ENCODE assay signal across 12 mouse cellular contexts in the genomic region with DNA sequence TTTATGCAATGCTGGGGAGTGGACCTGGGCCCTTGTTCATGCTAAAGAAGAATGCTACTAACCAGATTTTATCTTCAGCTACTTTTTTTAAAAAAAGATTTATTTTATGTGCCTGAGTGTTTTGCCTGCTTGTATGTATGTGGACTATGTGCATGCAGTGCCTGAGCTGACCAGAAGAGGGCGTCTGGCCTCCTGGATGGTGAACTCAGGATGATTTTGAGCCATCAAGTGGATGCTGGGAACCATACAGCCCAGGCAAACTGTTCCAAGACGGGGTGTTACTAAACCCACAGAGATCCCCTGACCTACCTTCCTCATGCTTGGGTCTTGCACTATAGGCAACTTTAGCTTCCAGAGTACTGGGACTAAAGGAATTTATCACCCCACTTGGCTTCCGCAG. TPM values are rescaled to one million over a fixed set of nuclear protein-coding genes. Genes with fewer than 3 reads are reported as not detected.
DNase-seq lines count a peak whose midpoint lies in the region; ATAC-seq and TF ChIP-seq lines count a peak whose summit lies in the region.
"Had no signal": no experiment of that assay in that cellular context is flagged by ENCODE, and none has a peak within 500 bp of the region (broad histone marks: within the 10 kb centered on the region; RNA-seq: fewer than 3 reads in every experiment).

No protein-coding gene starts in this region.

- no peaks in the 10 kb centered on the region for H3K9me3 ChIP-seq in hindbrain, postnatal 0 days (ENCODE audit: low read length)
- no peaks in the 10 kb centered on the region for H3K9me3 ChIP-seq in hindbrain, embryonic 14.5 days (ENCODE audit: control insufficient read depth, low read length)
- no peaks in the 10 kb centered on the region for H3K9me3 ChIP-seq in liver, embryonic 13.5 days (replicated peaks)
- H3K9me3 ChIP-seq in forebrain, embryonic 16.5 days (ENCODE audit: control insufficient read depth, low read length): no peaks in the 10 kb centered on the region
- H3K9me3 ChIP-seq: lung, embryonic 15.5 days; neural tube, embryonic 12.5 days had no signal

- DNase-seq in hindbrain, postnatal 0 days (ENCODE audit: low spot score): no peak
- no peak for DNase-seq in hindbrain, embryonic 14.5 days (ENCODE audit: low spot score)
- DNase-seq in 416B (ENCODE audit: low read depth): peak; percentile 43
- peak; percentile 28 for DNase-seq in MEL-GATA-1-ER (ENCODE audit: extremely low read depth, low read depth)
- DNase-seq in liver, embryonic 13.5 days: peak; percentile 34
- no peak for DNase-seq in frontal cortex, postnatal 25 days (ENCODE audit: low spot score in 2 of 2)
- no peak for DNase-seq in adrenal gland, adult (ENCODE audit: inconsistent age in 2 of 2, low spot score in 1 of 2)
- DNase-seq: cerebellum, postnatal 36 days had no signal

- H3K27me3 ChIP-seq in hindbrain, postnatal 0 days (ENCODE audit: insufficient read depth, low read length): no peaks in the 10 kb centered on the region
- H3K27me3 ChIP-seq in hindbrain, embryonic 14.5 days (ENCODE audit: control insufficient read depth, insufficient read depth, low read length): no peaks in the 10 kb centered on the region
- H3K27me3 ChIP-seq in liver, embryonic 13.5 days: no peaks in the 10 kb centered on the region
- no peaks in the 10 kb centered on the region for H3K27me3 ChIP-seq in forebrain, embryonic 16.5 days (replicated peaks; ENCODE audit: control insufficient read depth, insufficient read depth, low read length)
- H3K27me3 ChIP-seq: lung, embryonic 15.5 days; neural tube, embryonic 12.5 days had no signal

- H3K9ac ChIP-seq in hindbrain, postnatal 0 days (replicated peaks; ENCODE audit: low read length): no peak overlapping the region
- no peak overlapping the region for H3K9ac ChIP-seq in hindbrain, embryonic 14.5 days
- no peak overlapping the region for H3K9ac ChIP-seq in liver, embryonic 13.5 days
- H3K9ac ChIP-seq in forebrain, embryonic 16.5 days (replicated peaks; ENCODE audit: low read depth, low read length): no peak overlapping the region
- H3K9ac ChIP-seq: lung, embryonic 15.5 days; neural tube, embryonic 12.5 days had no signal

- H3K36me3 ChIP-seq in hindbrain, postnatal 0 days (ENCODE audit: insufficient read depth, low read length): no peaks in the 10 kb centered on the region
- no peaks in the 10 kb centered on the region for H3K36me3 ChIP-seq in hindbrain, embryonic 14.5 days (replicated peaks; ENCODE audit: control insufficient read depth, insufficient read depth)
- H3K36me3 ChIP-seq in liver, embryonic 13.5 days: no peaks in the 10 kb centered on the region
- H3K36me3 ChIP-seq in forebrain, embryonic 16.5 days (ENCODE audit: control insufficient read depth, insufficient read depth): no peaks in the 10 kb centered on the region
- H3K36me3 ChIP-seq: lung, embryonic 15.5 days; neural tube, embryonic 12.5 days had no signal

- no peak overlapping the region for H3K27ac ChIP-seq in hindbrain, postnatal 0 days
- H3K27ac ChIP-seq in hindbrain, embryonic 14.5 days: no peak overlapping the region
- no peak overlapping the region for H3K27ac ChIP-seq in liver, embryonic 13.5 days
- H3K27ac ChIP-seq in forebrain, embryonic 16.5 days (ENCODE audit: low read length): no peak overlapping the region
- H3K27ac ChIP-seq: lung, embryonic 15.5 days; neural tube, embryonic 12.5 days had no signal

- no peaks in the 10 kb centered on the region for H3K4me1 ChIP-seq in hindbrain, postnatal 0 days (ENCODE audit: insufficient read depth, low read length)
- H3K4me1 ChIP-seq in hindbrain, embryonic 14.5 days (replicated peaks; ENCODE audit: control insufficient read depth, insufficient read depth, low read length): no peaks in the 10 kb centered on the region
- peaks cover 22% of the 10 kb centered on the region for H3K4me1 ChIP-seq in liver, embryonic 13.5 days (replicated peaks)
- 0 out of 2 replicates have a peak, but pooled peaks cover 2% of the 10 kb centered on the region for H3K4me1 ChIP-seq in forebrain, embryonic 16.5 days (replicated peaks; ENCODE audit: control insufficient read depth, insufficient read depth, low read length)
- H3K4me1 ChIP-seq: neural tube, embryonic 12.5 days had no signal

- WGBS in hindbrain, postnatal 0 days: 68% methylated on average over 3 of the region's 3 CpGs
- 64% methylated on average over 3 of the region's 3 CpGs for WGBS in hindbrain, embryonic 14.5 days
- WGBS in liver, embryonic 13.5 days (ENCODE audit: insufficient replicate concordance): 52% methylated on average over 3 of the region's 3 CpGs
- 58% methylated on average over 3 of the region's 3 CpGs for WGBS in forebrain, embryonic 16.5 days

- H3K4me3 ChIP-seq in hindbrain, postnatal 0 days (ENCODE audit: low read length): no peak overlapping the region
- H3K4me3 ChIP-seq in hindbrain, embryonic 14.5 days (replicated peaks; ENCODE audit: low read length): no peak overlapping the region
- H3K4me3 ChIP-seq in liver, embryonic 13.5 days (replicated peaks): no peak overlapping the region
- no peak overlapping the region for H3K4me3 ChIP-seq in forebrain, embryonic 16.5 days (replicated peaks; ENCODE audit: low read length)
- H3K4me3 ChIP-seq: lung, embryonic 15.5 days; neural tube, embryonic 12.5 days had no signal

- no peak overlapping the region for H3K4me2 ChIP-seq in hindbrain, postnatal 0 days (ENCODE audit: low read depth, low read length)
- H3K4me2 ChIP-seq in hindbrain, embryonic 14.5 days (replicated peaks): no peak overlapping the region
- no peak overlapping the region for H3K4me2 ChIP-seq in liver, embryonic 13.5 days
- no peak overlapping the region for H3K4me2 ChIP-seq in forebrain, embryonic 16.5 days (ENCODE audit: low read length)
- H3K4me2 ChIP-seq: lung, embryonic 15.5 days; neural tube, embryonic 12.5 days had no signal

- peak; percentile 46 for TF ChIP-seq CTCF in hindbrain, postnatal 0 days (IDR thresholded peaks at IDR 0.05; ENCODE audit: low read depth)

- no peak for ATAC-seq in hindbrain, postnatal 0 days
- no peak for ATAC-seq in hindbrain, embryonic 14.5 days (ENCODE audit: low FRiP score)
- no peak for ATAC-seq in liver, embryonic 13.5 days (ENCODE audit: low read depth)
- ATAC-seq in forebrain, embryonic 16.5 days: no peak

RNA-seq across cellular contexts. Expression of a gene that starts 26.4 kb away (rescaled TPM):
- total RNA-seq in hindbrain, postnatal 0 days (2014; rRNA removed): 17.9 and 22.2 TPM in 2 replicates
- 11.8 and 12.3 TPM in 2 replicates for polyA plus RNA-seq in hindbrain, postnatal 0 days (2015; fragmentation: Nextera tagmentation; extraction: Ambion mirVana)
- 16.4 and 16.9 TPM in 2 replicates for polyA plus RNA-seq in hindbrain, embryonic 14.5 days (2014; fragmentation: Nextera tagmentation; extraction: Ambion mirVana)
- 14.4 and 14.5 TPM in 2 replicates for polyA plus RNA-seq in liver, embryonic 13.5 days (2015; fragmentation: Nextera tagmentation; extraction: Ambion mirVana)
- polyA plus RNA-seq in forebrain, embryonic 16.5 days (2015; fragmentation: Nextera tagmentation; extraction: Ambion mirVana): 24.9 and 25.7 TPM in 2 replicates

RNA-seq across cellular contexts. Expression of a gene that starts 29.1 kb away (rescaled TPM):
- 55.0 and 63.4 TPM in 2 replicates for total RNA-seq in hindbrain, postnatal 0 days (2014; rRNA removed)
- polyA plus RNA-seq in hindbrain, postnatal 0 days (2015; fragmentation: Nextera tagmentation; extraction: Ambion mirVana): 69.3 and 71.5 TPM in 2 replicates
- 78.9 and 80.3 TPM in 2 replicates for polyA plus RNA-seq in hindbrain, embryonic 14.5 days (2014; fragmentation: Nextera tagmentation; extraction: Ambion mirVana)
- polyA plus RNA-seq in liver, embryonic 13.5 days (2015; fragmentation: Nextera tagmentation; extraction: Ambion mirVana): 387 and 400 TPM in 2 replicates
- polyA plus RNA-seq in forebrain, embryonic 16.5 days (2015; fragmentation: Nextera tagmentation; extraction: Ambion mirVana): 58.5 and 66.0 TPM in 2 replicates

RNA-seq across cellular contexts. Expression of a gene that starts 38.5 kb away (rescaled TPM):
- total RNA-seq in hindbrain, postnatal 0 days (2014; rRNA removed): 1.7 TPM in 1 of 2 replicates, not detected in the other
- 0.45 and 0.81 TPM in 2 replicates for polyA plus RNA-seq in hindbrain, postnatal 0 days (2015; fragmentation: Nextera tagmentation; extraction: Ambion mirVana)
- polyA plus RNA-seq in hindbrain, embryonic 14.5 days (2014; fragmentation: Nextera tagmentation; extraction: Ambion mirVana): 0.37 and 0.47 TPM in 2 replicates
- 0.78 and 0.88 TPM in 2 replicates for polyA plus RNA-seq in liver, embryonic 13.5 days (2015; fragmentation: Nextera tagmentation; extraction: Ambion mirVana)
- 0.55 and 0.86 TPM in 2 replicates for polyA plus RNA-seq in forebrain, embryonic 16.5 days (2015; fragmentation: Nextera tagmentation; extraction: Ambion mirVana)
- polyA plus RNA-seq: spleen, adult 2 months had no signal

RNA-seq across cellular contexts. Expression of a gene that starts 39.3 kb away (rescaled TPM):
- 0.52 and 2.7 TPM in 2 replicates for total RNA-seq in hindbrain, postnatal 0 days (2014; rRNA removed)
- polyA plus RNA-seq in hindbrain, postnatal 0 days (2015; fragmentation: Nextera tagmentation; extraction: Ambion mirVana): 0.14 and 0.15 TPM in 2 replicates
- 0.23 and 0.31 TPM in 2 replicates for polyA plus RNA-seq in hindbrain, embryonic 14.5 days (2014; fragmentation: Nextera tagmentation; extraction: Ambion mirVana)
- polyA plus RNA-seq in liver, embryonic 13.5 days (2015; fragmentation: Nextera tagmentation; extraction: Ambion mirVana): 0.16 and 0.24 TPM in 2 replicates
- polyA plus RNA-seq in forebrain, embryonic 16.5 days (2015; fragmentation: Nextera tagmentation; extraction: Ambion mirVana): 0.19 and 0.22 TPM in 2 replicates

Comparison
In these comparisons a context has a peak if more than half of its experiments do, and no peak if none do; other contexts are left out.
1. DNase-seq: peak in 416B (single experiment), MEL-GATA-1-ER (single experiment) and liver, embryonic 13.5 days (single experiment); none in hindbrain, postnatal 0 days (single experiment), hindbrain, embryonic 14.5 days (single experiment), frontal cortex, postnatal 25 days (0 of 2) and adrenal gland, adult (0 of 2).